Mouse (Mus musculus) thymus, postnatal 36 days (tissue): Measurements from ENCODE around the gene Cyp2d9.
A peak's percentile ranks its signal among the peaks of the same experiment; 100 is the strongest.
"Not testable (repeated sequence)": the region's sequence is repeated elsewhere in the genome, so short reads cannot be mapped to it uniquely, and the experiment has no call there.

ENCODE experiments used
- DNase-seq, 2 experiments: peaks; one replicate each; pipeline ENCODE4 v3.0.0; 2022; ENCODE audit warnings: mixed read lengths in 2 of 2

Cyp2d9 gene

GRCm38 (mm10) chr15:82433137-82433536 is at the start of gene Cyp2d9:
Gene Cyp2d9 (plus strand): TSS chr15:82433437.
- no peak for DNase-seq

GRCm38 (mm10) chr15:82385729-82386128 is 47.5 kb upstream of the Cyp2d9 start:
- DNase-seq: no peak

GRCm38 (mm10) chr15:82389916-82390315 is 43.3 kb upstream of the Cyp2d9 start:
- not testable (repeated sequence) for DNase-seq

GRCm38 (mm10) chr15:82393922-82394321 is 39.3 kb upstream of the Cyp2d9 start, which contains the start of gene Cyp2d11:
Gene Cyp2d11 (minus strand): TSS chr15:82394022.
- DNase-seq: not testable (repeated sequence)

GRCm38 (mm10) chr15:82395955-82396354 is 37.3 kb upstream of the Cyp2d9 start:
- DNase-seq: not testable (repeated sequence)

- DNase-seq: no peak
Measured at GRCm38 (mm10) chr15:82401516-82401915, 31.7 kb upstream of the Cyp2d9 start.

- no peak for DNase-seq
Measured at GRCm38 (mm10) chr15:82402106-82402505, 31.1 kb upstream of the Cyp2d9 start.

- no peak for DNase-seq
Measured at GRCm38 (mm10) chr15:82402741-82403140, 30.5 kb upstream of the Cyp2d9 start.

- DNase-seq: no peak
Measured at GRCm38 (mm10) chr15:82403606-82404005, 29.6 kb upstream of the Cyp2d9 start.

- no peak for DNase-seq
Measured at GRCm38 (mm10) chr15:82404163-82404562, 29.1 kb upstream of the Cyp2d9 start.

GRCm38 (mm10) chr15:82406981-82407380 is 26.3 kb upstream of the Cyp2d9 start, which contains the start of gene Cyp2d10:
Gene Cyp2d10 (minus strand): TSS chr15:82407195.
- no peak for DNase-seq

GRCm38 (mm10) chr15:82407536-82407935 is 25.7 kb upstream of the Cyp2d9 start:
- DNase-seq: no peak

- peak; percentile 75 to 77 for DNase-seq
Measured at GRCm38 (mm10) chr15:82416797-82417789, 16.1 kb upstream of the Cyp2d9 start.

GRCm38 (mm10) chr15:82418616-82419015 is 14.6 kb upstream of the Cyp2d9 start:
- DNase-seq: no peak

GRCm38 (mm10) chr15:82422935-82423334 is 10.3 kb upstream of the Cyp2d9 start:
- DNase-seq: no peak

GRCm38 (mm10) chr15:82423471-82423870 is 9.8 kb upstream of the Cyp2d9 start:
- no peak for DNase-seq

GRCm38 (mm10) chr15:82433621-82434020 is 384 bp downstream of the Cyp2d9 start:
- DNase-seq: no peak

GRCm38 (mm10) chr15:82434541-82434940 is 1.3 kb downstream of the Cyp2d9 start:
- DNase-seq: no peak

GRCm38 (mm10) chr15:82435011-82435410 is 1.8 kb downstream of the Cyp2d9 start:
- no peak for DNase-seq

GRCm38 (mm10) chr15:82435606-82436005 is 2.4 kb downstream of the Cyp2d9 start:
- no peak for DNase-seq

GRCm38 (mm10) chr15:82437975-82438617 is 4.9 kb downstream of the Cyp2d9 start:
- DNase-seq: no peak

GRCm38 (mm10) chr15:82443658-82444057 is 10.4 kb downstream of the Cyp2d9 start:
- DNase-seq: no peak

- no peak for DNase-seq
Measured at GRCm38 (mm10) chr15:82445196-82445595, 12.0 kb downstream of the Cyp2d9 start.

- not testable (repeated sequence) for DNase-seq
Measured at GRCm38 (mm10) chr15:82450045-82450444, 16.8 kb downstream of the Cyp2d9 start.
